Mouse (Mus musculus) frontal cortex, adult 2 months (tissue): ENCODE results near the gene Pakap. TPM values are rescaled to one million over a fixed set of nuclear protein-coding genes. Genes with fewer than 3 reads are reported as not detected.

Experiments used
- DNase-seq, 2 experiments: peaks; one replicate each; pipeline ENCODE4 v3.0.0; 2022; ENCODE audit warnings: low spot score in 1 of 2; ENCODE audit errors: extremely low spot score in 1 of 2
- polyA plus RNA-seq: library from polyadenylated mRNA; depleted of rRNA; stranded (reverse); fragments of >200 nt; gene quantifications from 2 replicates; pipeline ENCODE4 v1.2.3, GENCODE M21; 2012

Pakap gene
- polyA plus RNA-seq, 1 experiment = 7.9 TPM

DNA sequence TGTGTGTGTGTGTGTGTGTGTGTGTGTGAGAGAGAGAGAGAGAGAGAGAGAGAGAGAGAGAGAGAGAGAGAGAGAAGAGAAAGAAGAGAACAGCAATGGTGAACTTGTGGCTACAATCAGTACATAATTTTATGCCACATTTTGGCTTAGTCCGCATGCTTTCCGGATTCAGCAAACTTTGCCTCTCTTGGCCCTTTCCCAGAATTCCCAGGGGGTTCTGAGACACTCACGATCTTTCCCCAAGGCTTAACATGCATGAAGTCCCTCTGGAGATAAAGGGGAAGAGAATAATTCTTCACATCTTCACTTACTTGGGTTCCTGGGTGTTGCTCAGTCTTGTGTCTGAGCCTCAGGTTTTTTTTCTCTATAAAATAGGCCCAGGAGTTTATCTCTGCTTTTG lies 2.2 kb downstream of the Pakap start:
- DNase-seq = no peak

DNA sequence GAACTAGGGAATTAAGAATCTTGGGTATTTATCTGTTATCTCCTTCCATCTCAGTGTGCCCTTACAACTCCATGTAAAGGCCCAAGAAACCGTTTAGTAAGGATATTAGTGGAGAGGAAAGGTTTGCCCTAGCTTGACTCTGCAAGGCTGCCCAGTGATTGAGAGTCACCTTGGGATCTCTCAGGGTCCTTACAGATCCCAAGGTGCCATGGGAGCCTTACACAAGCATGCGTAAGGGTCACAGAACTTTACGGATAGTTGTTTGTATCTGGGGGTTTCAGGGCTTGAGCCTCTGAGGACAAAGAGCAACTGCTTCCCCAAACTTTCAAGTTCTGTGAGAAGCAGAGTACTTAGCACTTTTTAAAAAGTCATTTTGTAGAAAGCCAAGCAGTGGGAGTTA lies 6.2 kb downstream of the Pakap start:
- no peak for DNase-seq

DNA sequence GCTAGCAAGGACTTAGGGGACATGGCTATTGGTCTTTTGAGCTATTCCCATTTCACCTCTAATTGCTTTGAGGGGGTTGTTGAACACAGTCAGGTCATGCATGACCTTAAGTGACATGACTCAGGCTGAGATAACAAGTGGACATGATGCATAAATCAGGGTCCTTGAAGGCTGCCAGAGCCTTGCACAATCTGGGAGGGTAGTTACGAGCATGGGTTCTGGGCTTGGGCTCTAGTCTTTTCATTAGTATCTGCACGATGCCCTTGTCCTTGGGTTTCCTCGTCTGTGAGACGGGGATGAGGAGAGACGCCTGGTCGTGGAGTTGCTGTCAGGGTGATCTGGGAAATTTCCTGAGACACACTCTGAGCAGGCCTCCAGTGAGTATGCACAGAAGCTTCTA lies 6.7 kb downstream of the Pakap start:
- DNase-seq = no peak

DNA sequence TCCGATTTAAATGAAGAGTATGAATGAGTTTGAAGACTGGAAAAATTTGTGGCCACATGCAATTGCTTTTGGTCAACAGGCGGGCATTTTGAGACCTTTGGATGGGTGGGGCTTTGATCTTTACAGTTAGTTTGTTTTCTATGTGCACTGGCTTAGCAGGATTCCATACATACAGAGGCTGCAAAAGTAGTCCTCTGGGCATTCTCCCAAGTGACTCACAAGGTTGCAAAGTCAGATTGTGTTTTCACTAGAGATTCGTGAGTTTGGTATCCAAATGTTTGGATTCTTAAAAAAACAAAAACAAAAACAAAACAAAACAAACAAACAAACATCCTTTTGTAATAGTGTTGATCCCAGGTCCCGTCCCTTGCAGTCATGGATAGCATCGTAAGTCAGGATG lies 7.7 kb downstream of the Pakap start:
- DNase-seq = no peak

DNA sequence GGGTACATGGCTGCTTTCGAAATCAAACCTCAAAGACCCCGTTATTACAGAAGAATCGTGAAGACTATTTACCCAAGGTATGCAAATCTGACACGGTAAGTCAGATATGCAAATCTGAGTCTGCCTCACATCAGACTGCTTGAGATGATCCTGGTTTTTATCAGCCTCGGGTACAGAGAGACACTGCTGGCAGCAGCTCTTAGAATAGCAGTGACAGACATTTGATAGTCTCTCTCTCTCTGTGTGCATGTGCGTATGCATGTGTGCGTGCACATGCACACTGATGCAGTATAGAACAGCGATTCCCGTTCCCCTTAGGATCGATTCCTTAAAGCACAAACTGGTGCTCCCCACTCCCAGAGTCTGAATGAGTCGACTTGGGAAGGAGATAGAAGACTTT lies 8.1 kb downstream of the Pakap start:
- DNase-seq = no peak

DNA sequence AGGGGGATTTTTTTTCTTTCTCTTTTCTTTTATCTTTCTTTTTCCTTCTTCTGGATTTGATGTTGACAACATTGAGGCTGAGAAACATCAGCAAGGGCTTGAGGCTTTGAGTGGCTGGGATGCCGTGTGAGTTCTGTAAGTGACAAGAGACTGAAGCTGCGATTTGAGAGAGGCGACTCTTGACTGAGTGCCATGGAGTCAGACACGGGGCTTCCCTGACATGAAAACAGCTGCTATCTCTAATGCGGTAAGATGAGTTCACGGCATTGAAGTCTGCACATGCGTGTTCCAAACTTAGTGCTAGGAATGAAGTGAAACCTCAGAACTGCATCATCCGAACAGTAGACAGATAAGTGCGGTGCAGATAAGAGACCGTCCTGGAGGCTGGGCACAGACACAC lies 11.7 kb downstream of the Pakap start:
- DNase-seq = no peak

DNA sequence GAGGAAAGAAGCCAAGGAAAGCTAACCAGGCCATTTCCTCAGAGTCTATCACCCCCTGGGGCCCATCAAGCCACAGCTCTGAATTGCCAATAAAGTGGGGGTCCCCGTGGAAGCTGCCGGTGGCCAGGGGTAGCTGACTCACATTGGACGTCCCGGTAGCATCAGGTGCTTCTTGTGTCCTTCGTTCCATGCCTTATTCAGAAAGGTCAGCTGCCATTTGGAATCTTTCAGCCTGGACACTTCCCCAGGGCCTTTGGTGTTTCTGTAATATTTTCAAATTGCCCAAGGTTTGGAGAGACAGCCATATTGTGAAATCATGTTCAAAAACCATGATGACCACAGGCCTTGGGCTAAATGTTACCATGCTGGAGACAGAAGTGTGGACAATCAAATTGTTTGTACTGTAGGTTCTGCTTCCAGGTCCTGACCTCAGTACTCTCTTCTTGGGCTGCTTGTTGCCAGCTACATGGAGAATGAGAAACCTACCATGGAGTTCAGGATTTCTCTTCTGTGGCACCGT lies 17.4 kb downstream of the Pakap start:
- DNase-seq = no peak

DNA sequence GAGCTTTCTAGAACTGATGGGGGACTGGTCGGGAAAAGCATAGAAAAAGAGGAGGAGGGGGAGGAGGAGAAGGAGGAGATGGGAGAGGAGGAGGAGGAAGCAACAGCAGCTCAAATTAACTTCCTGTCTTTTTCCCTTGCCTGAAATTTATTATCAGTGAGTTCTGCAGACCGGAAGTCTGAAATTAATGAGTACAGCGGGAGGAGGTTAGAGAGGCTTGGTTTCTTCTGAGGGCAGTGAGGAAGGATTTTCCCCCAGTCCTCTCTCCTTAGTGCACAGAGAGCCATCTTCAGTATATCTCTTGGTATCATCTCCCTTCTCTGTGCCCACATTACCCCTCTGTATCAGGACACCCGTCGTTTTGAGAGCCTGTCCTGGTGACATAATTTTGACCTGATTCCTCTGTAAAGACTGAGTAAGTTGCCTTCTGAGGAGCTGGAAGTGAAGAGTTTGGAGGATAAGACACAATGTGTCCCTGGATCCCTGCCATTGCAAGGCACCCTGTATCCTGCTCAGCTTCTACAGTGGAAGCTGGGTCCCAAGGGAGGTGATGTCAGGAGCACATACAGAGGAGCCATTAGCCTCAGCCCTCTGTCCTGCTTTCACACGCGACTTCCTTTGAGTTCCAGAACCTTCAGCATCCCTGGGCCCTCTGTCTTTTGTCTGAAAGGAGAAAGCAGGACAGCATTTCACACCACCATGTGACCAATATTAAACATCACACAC lies 19.1 kb downstream of the Pakap start:
- no peak for DNase-seq

DNA sequence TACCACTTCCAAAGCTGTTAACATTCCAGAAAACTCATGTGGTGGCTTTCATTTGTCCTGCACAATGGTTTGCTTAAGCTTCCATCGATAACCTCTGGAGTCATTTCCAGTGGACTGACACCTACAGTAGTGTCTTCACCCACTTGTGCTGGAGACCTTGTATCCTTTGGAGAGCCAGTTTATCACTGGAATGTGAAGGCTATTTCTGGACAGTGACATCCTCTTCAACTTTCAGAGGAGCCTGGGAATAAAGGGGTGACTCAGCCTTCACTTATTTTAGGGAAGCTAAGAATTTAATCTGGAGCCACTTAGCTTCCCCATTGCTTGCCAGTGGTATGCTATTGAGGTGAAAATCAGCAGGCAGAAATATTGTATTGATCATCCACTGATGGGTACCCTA lies 20.4 kb downstream of the Pakap start:
- DNase-seq = no peak

DNA sequence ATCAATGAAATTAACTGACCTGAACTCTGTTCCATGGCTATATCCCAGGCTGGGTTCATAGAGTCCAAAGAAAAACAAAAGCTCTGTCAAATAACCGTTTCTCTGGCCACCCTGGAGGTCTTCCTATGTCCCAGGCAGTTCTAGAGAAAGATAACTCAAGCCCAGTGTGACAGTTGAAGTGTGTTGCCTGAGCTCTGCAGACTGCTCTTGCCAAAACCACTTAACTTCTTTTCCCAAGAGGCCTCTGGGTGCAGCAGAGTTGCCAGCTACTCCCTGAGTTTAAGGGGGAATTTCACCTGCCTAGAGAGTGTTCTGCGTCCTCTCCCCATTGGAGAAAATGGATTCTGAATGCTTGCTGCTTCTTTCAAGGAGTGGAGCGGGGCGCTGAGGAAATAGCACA lies 24.8 kb downstream of the Pakap start:
- no peak for DNase-seq

DNA sequence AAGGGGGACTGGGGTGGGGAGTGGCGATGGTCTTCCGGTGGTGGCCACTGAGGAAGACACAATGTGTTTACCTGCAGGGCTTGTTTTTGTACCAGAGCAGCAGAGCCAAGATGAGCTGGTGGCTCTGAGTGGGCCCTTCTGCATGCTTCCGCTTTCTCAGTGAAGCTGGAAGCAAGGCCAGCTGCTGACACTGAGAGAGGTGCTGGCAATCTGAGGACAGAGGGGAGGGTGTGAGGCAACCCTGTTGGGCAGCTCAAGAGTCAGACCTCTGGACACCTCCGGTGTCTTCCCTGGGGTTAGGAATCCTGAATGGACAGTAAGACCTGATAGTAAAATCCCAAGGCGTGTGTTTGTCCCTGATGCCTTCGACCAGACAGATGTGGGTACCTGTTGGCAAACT lies 32.0 kb downstream of the Pakap start:
- no peak for DNase-seq

DNA sequence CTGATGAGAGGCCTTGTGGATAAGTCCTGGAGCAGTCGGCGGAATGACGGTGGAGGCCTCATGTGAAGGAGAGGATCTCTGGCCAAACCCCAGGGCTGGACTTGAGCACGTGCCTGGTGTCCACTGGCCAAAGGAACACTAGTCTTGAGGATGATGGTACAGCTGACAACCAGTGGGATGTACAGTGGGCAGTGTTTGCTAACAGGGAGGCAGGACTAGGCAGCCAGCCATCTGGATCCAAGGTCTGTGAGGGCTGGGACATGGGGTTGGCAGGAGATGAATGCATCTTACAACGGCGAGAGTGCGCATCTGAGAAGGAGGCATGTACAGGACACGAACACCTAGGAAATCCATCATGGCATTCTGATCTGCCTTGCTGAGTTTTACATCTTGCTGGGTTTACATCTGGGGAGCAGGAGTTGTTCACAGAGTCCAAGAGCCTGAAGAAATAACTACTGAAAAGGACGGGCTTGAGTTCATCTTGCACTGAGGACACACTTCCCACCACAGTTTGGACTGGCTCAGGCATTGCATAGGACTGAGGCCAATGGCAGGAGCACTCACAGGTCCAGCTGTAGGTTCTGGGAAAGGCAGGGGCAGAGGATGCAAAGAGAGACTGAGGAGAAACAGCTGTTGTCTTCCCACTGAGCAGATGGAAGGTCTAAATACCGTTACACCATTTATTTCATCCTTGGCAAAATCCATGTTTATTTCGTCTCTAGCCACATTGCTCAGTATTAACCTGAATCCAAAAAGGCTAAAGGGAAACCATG lies 32.9 kb downstream of the Pakap start:
- DNase-seq = no peak

DNA sequence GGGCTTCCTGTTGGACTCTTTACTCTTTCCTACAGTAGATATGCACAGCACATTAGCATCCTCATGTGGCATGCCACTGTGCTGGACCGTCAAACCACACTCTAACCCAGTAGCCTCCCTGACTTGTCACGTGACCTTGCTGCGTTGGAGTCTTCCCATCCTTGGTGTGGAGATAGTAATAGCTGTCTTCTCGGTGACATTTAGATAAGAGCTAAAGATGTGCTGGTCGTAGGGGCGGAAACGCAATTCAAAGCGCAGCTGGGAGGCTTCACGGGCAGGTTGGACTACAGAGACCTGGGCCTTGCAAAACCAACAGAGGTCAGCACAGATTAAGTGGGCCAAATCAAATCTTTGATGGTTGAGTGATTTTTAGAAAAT lies 33.5 kb downstream of the Pakap start:
- no peak for DNase-seq

DNA sequence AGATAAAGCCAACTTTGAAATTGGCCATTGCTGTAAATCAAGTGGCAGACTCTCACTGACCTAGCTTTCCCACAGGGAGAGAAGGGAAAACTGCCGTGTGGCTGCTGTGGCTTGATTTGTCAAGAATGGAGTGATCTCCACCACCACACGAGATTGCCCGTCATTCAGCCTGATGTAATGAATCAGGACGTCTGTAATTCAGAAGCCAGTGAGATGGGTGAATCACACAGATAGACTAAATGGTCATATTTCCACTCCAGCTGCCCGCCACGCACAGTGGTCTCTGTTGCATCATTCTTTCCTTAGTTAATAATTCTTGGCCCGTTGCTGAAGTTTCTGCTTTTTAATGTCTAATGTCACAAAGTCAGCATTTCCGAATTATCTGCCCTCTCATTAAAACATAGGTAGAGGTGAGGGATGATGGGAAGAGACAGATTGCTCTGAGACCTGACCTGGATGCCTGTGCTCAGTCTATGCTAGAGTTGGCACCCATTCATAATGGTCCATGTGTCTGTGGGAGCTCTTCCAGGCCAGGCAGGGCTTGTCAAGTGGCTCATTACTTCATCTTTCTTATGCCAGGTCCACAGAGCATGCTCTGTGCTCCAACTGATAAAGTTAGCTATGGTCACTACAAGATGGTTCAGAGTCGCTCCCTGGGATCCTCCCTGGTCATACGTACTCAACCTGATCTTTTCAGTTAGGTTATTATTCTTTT lies 34.1 kb downstream of the Pakap start:
- no peak for DNase-seq

DNA sequence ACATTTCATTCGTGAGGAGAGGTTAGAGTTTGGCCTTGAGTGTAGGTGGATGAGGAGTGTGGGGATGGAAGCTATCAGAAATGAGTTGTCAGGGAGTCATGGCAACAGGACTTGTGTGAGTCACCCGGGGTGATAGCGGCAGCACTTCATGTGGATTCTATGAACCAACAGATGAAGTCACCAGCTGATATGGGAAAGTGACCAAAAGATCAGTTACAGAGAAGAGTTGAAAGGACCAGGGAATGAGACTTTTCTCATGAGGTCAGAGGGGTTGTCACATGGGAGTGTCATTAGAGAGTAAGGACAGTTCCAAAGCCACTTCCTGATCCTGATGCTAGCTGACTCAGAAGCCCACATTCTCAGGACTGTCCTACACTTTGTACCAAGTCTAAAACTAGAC lies 38.3 kb downstream of the Pakap start:
- DNase-seq = peak in 1 of 2 experiments; percentile 34

DNA sequence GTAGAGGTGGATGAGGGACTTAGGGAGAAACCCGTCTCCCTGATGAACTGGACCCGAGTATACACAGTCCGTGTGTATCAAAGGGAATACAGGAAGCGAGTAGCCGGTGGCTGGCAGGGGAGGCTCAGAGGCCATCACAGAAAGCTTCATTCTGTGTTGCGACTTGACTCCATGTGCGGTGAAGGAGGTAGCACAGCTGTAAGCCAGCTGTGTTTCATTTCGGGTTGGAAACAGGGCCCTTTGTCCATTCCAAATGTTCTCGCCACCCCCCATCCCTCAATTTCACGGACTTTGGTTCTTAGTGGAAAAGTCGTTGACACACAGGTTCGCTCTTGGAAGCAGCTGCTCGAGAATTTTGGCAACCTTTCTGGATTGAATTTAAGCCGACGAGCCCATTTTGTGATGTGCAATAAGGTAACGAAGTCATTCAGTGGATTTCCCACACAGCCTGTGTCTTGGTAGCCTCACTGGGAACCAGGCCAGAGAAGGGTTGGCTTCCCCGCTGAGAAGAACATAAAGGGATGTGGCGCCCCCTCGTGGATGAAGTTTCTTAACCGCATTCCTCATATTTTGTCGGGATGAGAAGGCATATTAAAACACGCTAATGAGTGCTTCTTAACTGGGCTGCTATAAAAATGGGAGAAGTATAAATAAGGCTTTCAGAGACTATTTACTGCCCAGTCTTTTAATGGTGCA lies 39.4 kb downstream of the Pakap start:
- DNase-seq = peak; percentile 74 to 97

DNA sequence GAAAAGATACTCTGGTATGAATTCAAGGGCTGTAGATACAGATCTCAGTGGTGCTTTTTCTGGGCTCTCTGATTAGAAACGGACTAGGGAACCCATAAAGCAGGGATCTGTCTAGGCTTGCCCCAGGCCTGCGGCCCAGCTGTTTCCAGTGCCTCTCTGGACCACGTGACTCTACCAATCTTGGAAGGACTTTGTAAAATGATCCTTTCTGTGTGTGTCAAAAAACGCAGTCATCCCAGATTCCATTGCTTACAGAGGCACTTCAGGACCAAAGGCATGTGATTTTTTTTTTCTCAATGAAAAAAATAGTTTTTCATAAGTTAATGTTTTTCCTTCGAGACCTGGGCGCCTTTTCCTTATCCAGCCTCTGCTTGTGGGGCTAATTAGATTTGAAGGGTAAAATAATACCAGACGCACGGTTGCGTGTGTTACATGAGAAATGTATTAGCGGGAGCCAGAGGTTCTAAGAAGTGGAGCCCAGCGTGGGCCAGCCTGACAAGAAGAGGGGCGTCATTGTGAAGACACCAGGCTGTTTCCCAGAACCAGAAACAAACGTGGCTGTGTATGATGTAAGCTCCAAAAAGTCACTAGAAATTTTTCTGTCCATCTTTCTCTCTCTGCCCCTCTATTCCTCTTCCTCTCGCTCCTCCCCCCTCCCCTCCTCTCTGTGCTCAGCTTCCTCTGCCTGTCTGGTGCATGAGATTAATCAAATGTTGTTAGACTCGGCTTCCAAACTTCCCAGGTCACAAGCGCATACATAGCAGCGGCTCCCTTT lies 43.5 kb downstream of the Pakap start:
- no peak for DNase-seq

DNA sequence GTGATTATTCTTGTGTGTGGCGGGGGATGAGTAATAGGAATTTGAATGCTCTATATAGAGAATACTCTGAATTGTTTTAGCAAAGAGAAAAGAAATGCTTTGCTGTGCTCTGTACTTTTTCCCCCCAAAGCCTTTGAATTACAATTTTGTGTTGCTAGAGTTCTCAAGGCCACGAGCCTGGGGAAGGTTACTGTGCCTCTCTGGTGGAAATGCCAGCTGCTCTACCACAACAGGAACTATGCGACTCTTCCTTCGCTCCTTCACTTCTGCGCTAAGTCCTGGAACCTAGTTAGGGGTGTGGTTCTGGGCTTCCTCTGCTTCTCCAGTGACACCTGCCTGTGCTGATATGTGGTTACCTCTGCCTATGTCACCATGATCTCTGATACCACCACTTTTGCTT lies 44.7 kb downstream of the Pakap start:
- no peak for DNase-seq

DNA sequence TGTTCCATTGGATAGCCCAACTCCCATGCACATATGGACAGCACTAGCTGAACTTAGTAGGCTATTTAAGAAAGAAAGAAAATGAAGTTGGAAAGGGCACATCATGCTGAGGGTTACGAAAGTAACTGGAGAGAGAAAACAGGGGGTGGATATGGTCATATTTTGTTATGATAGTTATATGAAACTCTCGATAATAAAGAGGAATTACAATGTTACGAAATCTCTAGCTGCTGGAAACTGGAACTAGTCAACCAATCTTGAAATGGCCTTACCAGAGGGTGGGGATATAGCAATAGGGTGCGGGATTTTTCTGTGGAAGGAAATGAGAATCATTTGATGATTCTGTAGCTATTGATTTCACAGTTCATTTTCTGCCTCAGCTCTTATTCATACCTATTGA lies 46.7 kb downstream of the Pakap start:
- no peak for DNase-seq

DNA sequence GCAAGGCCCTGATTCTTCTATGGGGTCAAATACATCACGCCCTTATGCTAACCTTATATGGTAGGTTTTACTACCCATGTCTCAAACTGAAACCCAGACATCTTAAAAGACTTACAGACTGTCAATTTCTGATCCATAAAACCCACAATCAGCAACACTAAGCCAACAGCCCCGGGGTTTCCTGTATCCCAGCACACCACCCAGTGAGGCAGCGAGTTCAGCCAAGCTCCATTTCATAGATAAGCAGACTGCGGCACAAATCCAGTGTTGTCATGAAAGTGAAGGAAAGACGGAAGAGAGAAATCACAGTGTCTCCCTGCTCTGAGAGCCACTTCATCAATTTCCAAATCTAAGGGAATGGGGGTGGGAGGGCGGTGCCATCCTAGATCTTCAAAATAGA lies 50.8 kb downstream of the Pakap start:
- DNase-seq = no peak
